Mouse (Mus musculus) MEL (cell line): Measurements from ENCODE around the gene Pgls. TPM values are rescaled to one million over a fixed set of nuclear protein-coding genes. Genes with fewer than 3 reads are reported as not detected.

Source experiments
- DNase-seq: peaks from one replicate; pipeline ENCODE4 v3.0.0; 2011; ENCODE audit warnings: low read depth, low spot score
- H3K27ac ChIP-seq: 2 replicates; pipeline ENCODE4 v1.5.1; 2012; ENCODE audit warnings: low read depth, mild to moderate bottlenecking, control low read depth, low read length, moderate library complexity; ENCODE audit not compliant: control insufficient read depth
- H3K27me3 ChIP-seq, 2 experiments: fragments of 150-350 bp in 1 of 2; sonication (generic) in 1 of 2; 2 replicates each; pipeline ENCODE4 v1.6.1; 2012; ENCODE audit warnings: low read length in 2 of 2, mild to moderate bottlenecking in 2 of 2, improper control_type of control experiment in 1 of 2, moderate library complexity in 1 of 2; ENCODE audit not compliant: insufficient read depth in 2 of 2, control insufficient read depth in 1 of 2
- H3K36me3 ChIP-seq, 2 experiments: 2 replicates each; pipeline ENCODE4 v1.6.1; 2012 to 2014; ENCODE audit warnings: low read length in 2 of 2, improper control_type of control experiment in 1 of 2, inconsistent platforms in 1 of 2, mild to moderate bottlenecking in 1 of 2; ENCODE audit not compliant: insufficient read depth in 2 of 2, control insufficient read depth in 1 of 2
- H3K4me1 ChIP-seq, 2 experiments: fragments of 150-350 bp in 1 of 2; sonication (generic) in 1 of 2; 2 replicates each; pipeline ENCODE4 v1.6.1; 2012; ENCODE audit warnings: low read length in 2 of 2, improper control_type of control experiment in 1 of 2, mild to moderate bottlenecking in 1 of 2; ENCODE audit not compliant: insufficient read depth in 2 of 2, control insufficient read depth in 1 of 2
- H3K4me3 ChIP-seq, 2 experiments: fragments of 150-350 bp in 1 of 2; sonication (generic) in 1 of 2; 2 replicates each; pipeline ENCODE4 v1.5.1; 2012; ENCODE audit warnings: low read depth in 2 of 2, low read length in 2 of 2, mild to moderate bottlenecking in 2 of 2, moderate library complexity in 2 of 2, control low read depth in 1 of 2, improper control_type of control experiment in 1 of 2; ENCODE audit not compliant: control insufficient read depth in 1 of 2, insufficient read depth in 1 of 2
- H3K79me2 ChIP-seq: 2 replicates; pipeline ENCODE4 v1.6.1; 2012; ENCODE audit warnings: mild to moderate bottlenecking, low read length, moderate library complexity; ENCODE audit not compliant: control insufficient read depth, poor library complexity, insufficient read depth
- H3K9ac ChIP-seq: 2 replicates; pipeline ENCODE4 v1.6.1; 2012; ENCODE audit warnings: low read depth, mild to moderate bottlenecking, control low read depth, low read length, moderate library complexity; ENCODE audit not compliant: control insufficient read depth, poor library complexity, severe bottlenecking
- H3K9me3 ChIP-seq: fragments of 150-350 bp; sonication (generic); replicated peaks from 2 replicates; pipeline ENCODE4 v1.6.1; 2012; ENCODE audit warnings: mild to moderate bottlenecking, low read length, improper control_type of control experiment, moderate library complexity; ENCODE audit not compliant: insufficient read depth
- CHD1 ChIP-seq: IDR thresholded peaks from 2 replicates; pipeline ENCODE4 v1.6.1; 2012; ENCODE audit warnings: low read depth, mild to moderate bottlenecking, inconsistent platforms, low read length, improper control_type of control experiment
- RCOR1 ChIP-seq: IDR thresholded peaks from 2 replicates; pipeline ENCODE4 v1.6.1; 2012; ENCODE audit warnings: low read depth, mild to moderate bottlenecking, inconsistent platforms, low read length, improper control_type of control experiment
- USF1 ChIP-seq: IDR thresholded peaks from 2 replicates; pipeline ENCODE4 v1.6.1; 2014; ENCODE audit warnings: low read depth, mild to moderate bottlenecking, inconsistent platforms, low read length, improper control_type of control experiment, moderate library complexity
- polyA plus RNA-seq, 2 experiments: library from polyadenylated mRNA; stranded (reverse) in 1 of 2; unstranded in 1 of 2; fragments of >175 nt in 1 of 2; fragments of >200 nt in 1 of 2; gene quantifications; 2 replicates each; pipeline versions ENCODE4 v1.2.1 to v1.2.4; 2012; ENCODE audit warnings: low replicate concordance in 2 of 2, low read depth in 1 of 2; ENCODE audit not compliant: insufficient read length in 2 of 2, insufficient read depth in 1 of 2, missing spikeins in 1 of 2
- total RNA-seq: library from RNA; depleted of rRNA; stranded (reverse); fragments of 300-350 nt; gene quantifications from 2 replicates; pipeline ENCODE4 v1.2.3, GENCODE M21; 2012; rRNA removed

The Pgls gene
- total and polyA plus RNA-seq, 3 experiments = 225 to 257 TPM; not detected in 1

- TF ChIP-seq USF1 (0 out of 2 replicates have a peak, but pooled peaks have one; percentile 8), CHD1 (no peak), RCOR1 (no peak)
- Histone ChIP-seq H3K4me1 (no peaks in the 10 kb centered on the region), H3K9ac (no peak overlapping the region), H3K79me2 (no peaks in the 10 kb centered on the region), H3K27ac (no peak overlapping the region), H3K9me3 (no peaks in the 10 kb centered on the region), H3K36me3 (no peaks in the 10 kb centered on the region), H3K4me3 (no peak overlapping the region), H3K27me3 (no peaks in the 10 kb centered on the region; a peak in 1 of 4 replicates)
- no peak for DNase-seq
These were observed 53.5 kb downstream of the Pgls start for GRCm38 (mm10) chr8:71645510-71645909.

Other genes with a start within 250 kb of the Pgls start
- 91.9 and 107 TPM in 2 replicates for gene Use1, start 225.3 kb upstream of the Pgls start, total RNA-seq
- 100 to 1,000 TPM in 1 of 2 experiments, not detected in 1; 117 TPM for gene Use1, start 225.3 kb upstream of the Pgls start, polyA plus RNA-seq
- 14.1 and 18.3 TPM in 2 replicates for gene Ocel1, start 220.9 kb upstream of the Pgls start, total RNA-seq
- 10 to 100 TPM in 1 of 2 experiments, not detected in 1; 16.2 TPM for gene Ocel1, start 220.9 kb upstream of the Pgls start, polyA plus RNA-seq
- gene Nr2f6, start 210.2 kb upstream of the Pgls start, total RNA-seq = 29.6 and 30.5 TPM in 2 replicates
- gene Nr2f6, start 210.2 kb upstream of the Pgls start, polyA plus RNA-seq = 10 to 100 TPM in 1 of 2 experiments, not detected in 1; 48.3 TPM
- gene Ushbp1, start 196.4 kb upstream of the Pgls start, total RNA-seq = 0.04 TPM in 1 of 2 replicates, not detected in the other
- under 1 TPM in 1 of 2 experiments, not detected in 1; 0.07 TPM for gene Ushbp1, start 196.4 kb upstream of the Pgls start, polyA plus RNA-seq
- gene Babam1, start 195.3 kb upstream of the Pgls start, total RNA-seq = 54.5 and 59.6 TPM in 2 replicates
- gene Babam1, start 195.3 kb upstream of the Pgls start, polyA plus RNA-seq = 100 to 1,000 TPM in 1 of 2 experiments, not detected in 1; 132 TPM
- gene Ankle1, start 186.2 kb upstream of the Pgls start, total RNA-seq = 17.6 and 18.5 TPM in 2 replicates
- 10 to 100 TPM in 1 of 2 experiments, not detected in 1; 21.2 TPM for gene Ankle1, start 186.2 kb upstream of the Pgls start, polyA plus RNA-seq
- gene Abhd8, start 128.5 kb upstream of the Pgls start, total RNA-seq = 26.3 and 28.5 TPM in 2 replicates
- gene Abhd8, start 128.5 kb upstream of the Pgls start, polyA plus RNA-seq = 10 to 100 TPM in 1 of 2 experiments, not detected in 1; 39.2 TPM
- 123 and 143 TPM in 2 replicates for gene Mrpl34, start 127.2 kb upstream of the Pgls start, total RNA-seq
- gene Mrpl34, start 127.2 kb upstream of the Pgls start, polyA plus RNA-seq = 100 to 1,000 TPM in 1 of 2 experiments, not detected in 1; 196 TPM
- gene Dda1, start 123.0 kb upstream of the Pgls start, total RNA-seq = 49.7 and 59.6 TPM in 2 replicates
- gene Dda1, start 123.0 kb upstream of the Pgls start, polyA plus RNA-seq = 100 to 1,000 TPM in 1 of 2 experiments, not detected in 1; 110 TPM
- 3.5 and 3.9 TPM in 2 replicates for gene Ano8, start 106.2 kb upstream of the Pgls start, total RNA-seq
- gene Ano8, start 106.2 kb upstream of the Pgls start, polyA plus RNA-seq = 1 to 10 TPM in 1 of 2 experiments, not detected in 1; 4.8 TPM
- 45.5 and 49.4 TPM in 2 replicates for gene Gtpbp3, start 104.1 kb upstream of the Pgls start, total RNA-seq
- 10 to 100 TPM in 1 of 2 experiments, not detected in 1; 50.1 TPM for gene Gtpbp3, start 104.1 kb upstream of the Pgls start, polyA plus RNA-seq
- 8.2 and 11.7 TPM in 2 replicates for gene Plvap, start 80.4 kb upstream of the Pgls start, total RNA-seq
- 10 to 100 TPM in 1 of 2 experiments, not detected in 1; 20.4 TPM for gene Plvap, start 80.4 kb upstream of the Pgls start, polyA plus RNA-seq
- gene Ccdc194, start 66.5 kb upstream of the Pgls start, total RNA-seq = not detected in 2 replicates
- gene Ccdc194, start 66.5 kb upstream of the Pgls start, polyA plus RNA-seq = not detected
- gene Bst2, start 54.7 kb upstream of the Pgls start, total RNA-seq = 41.1 and 49.9 TPM in 2 replicates
- gene Bst2, start 54.7 kb upstream of the Pgls start, polyA plus RNA-seq = 100 to 1,000 TPM in 1 of 2 experiments, not detected in 1; 125 TPM
- 39.5 and 46.5 TPM in 2 replicates for gene Mvb12a, start 49.3 kb upstream of the Pgls start, total RNA-seq
- gene Mvb12a, start 49.3 kb upstream of the Pgls start, polyA plus RNA-seq = 10 to 100 TPM in 1 of 2 experiments, not detected in 1; 67.3 TPM
- gene Tmem221, start 33.3 kb upstream of the Pgls start, total RNA-seq = 1.2 and 1.7 TPM in 2 replicates
- 1 to 10 TPM in 1 of 2 experiments, not detected in 1; 5.1 TPM for gene Tmem221, start 33.3 kb upstream of the Pgls start, polyA plus RNA-seq
- gene Nxnl1, start 25.6 kb upstream of the Pgls start, total RNA-seq = 0.04 TPM in 1 of 2 replicates, not detected in the other
- gene Nxnl1, start 25.6 kb upstream of the Pgls start, polyA plus RNA-seq = 1 to 10 TPM in 1 of 2 experiments, not detected in 1; 1.2 TPM
- 0.42 and 0.46 TPM in 2 replicates for gene Slc27a1, start 23.3 kb upstream of the Pgls start, total RNA-seq
- 1 to 10 TPM in 1 of 2 experiments, not detected in 1; 1.3 TPM for gene Slc27a1, start 23.3 kb upstream of the Pgls start, polyA plus RNA-seq
- gene Fam129c, start 5.5 kb downstream of the Pgls start, total RNA-seq = 3.8 and 7.6 TPM in 2 replicates
- gene Fam129c, start 5.5 kb downstream of the Pgls start, polyA plus RNA-seq = 1 to 10 TPM in 1 of 2 experiments, not detected in 1; 8.3 TPM
- gene Colgalt1, start 18.8 kb downstream of the Pgls start, total RNA-seq = 37.8 and 50.9 TPM in 2 replicates
- gene Colgalt1, start 18.8 kb downstream of the Pgls start, polyA plus RNA-seq = 100 to 1,000 TPM in 1 of 2 experiments, 10 to 100 TPM in 1; 59.0 to 102 TPM
- 0.81 and 0.92 TPM in 2 replicates for gene Unc13a, start 79.6 kb downstream of the Pgls start, total RNA-seq
- 1 to 10 TPM in 1 of 2 experiments, not detected in 1; 3.6 TPM for gene Unc13a, start 79.6 kb downstream of the Pgls start, polyA plus RNA-seq
- 4.2 and 5.1 TPM in 2 replicates for gene Jak3, start 84.1 kb downstream of the Pgls start, total RNA-seq
- 10 to 100 TPM in 1 of 2 experiments, not detected in 1; 12.4 TPM for gene Jak3, start 84.1 kb downstream of the Pgls start, polyA plus RNA-seq
- 0.54 and 0.69 TPM in 2 replicates for gene Insl3, start 97.0 kb downstream of the Pgls start, total RNA-seq
- gene Insl3, start 97.0 kb downstream of the Pgls start, polyA plus RNA-seq = 1 to 10 TPM in 1 of 2 experiments, not detected in 1; 4.4 TPM
- 0.10 and 0.19 TPM in 2 replicates for gene B3gnt3, start 109.6 kb downstream of the Pgls start, total RNA-seq
- gene B3gnt3, start 109.6 kb downstream of the Pgls start, polyA plus RNA-seq = under 1 TPM in 1 of 2 experiments, not detected in 1; 0.84 TPM
- 2.3 and 3.7 TPM in 2 replicates for gene Fcho1, start 133.5 kb downstream of the Pgls start, total RNA-seq
- 1 to 10 TPM in 1 of 2 experiments, not detected in 1; 6.8 TPM for gene Fcho1, start 133.5 kb downstream of the Pgls start, polyA plus RNA-seq